Mouse (Mus musculus): ENCODE measurements at regions not wholly inside any gene's neighbourhood (a gene's known extent, or its start where the extent isn't known, plus 50 kb on each side); places are given as distances from the start of the nearest gene placed in this dataset.

- no peak for DNase-seq (ENCODE audit: low read depth, low spot score)
These were observed 231.1 kb upstream of the Arglu1 start for GRCm38 (mm10) chr8:8921446-8921845.

- no peak for DNase-seq (ENCODE audit: low read depth, low spot score)
These were observed 229.5 kb upstream of the Arglu1 start for GRCm38 (mm10) chr8:8919582-8920503.

GRCm38 (mm10) chr8:8919040-8919439 is 228.7 kb upstream of the Arglu1 start:
- DNase-seq (ENCODE audit: low read depth, low spot score): no peak

GRCm38 (mm10) chr8:8907478-8908165 is 217.3 kb upstream of the Arglu1 start:
- no peak for DNase-seq (ENCODE audit: low read depth, low spot score)

- no peak for DNase-seq (ENCODE audit: low read depth, low spot score)
These were observed 202.7 kb upstream of the Arglu1 start for GRCm38 (mm10) chr8:8892996-8893395.

- DNase-seq (ENCODE audit: low read depth, low spot score): no peak
These were observed 187.0 kb upstream of the Arglu1 start for GRCm38 (mm10) chr8:8877286-8877685.

- DNase-seq (ENCODE audit: low read depth, low spot score): no peak
These were observed 186.6 kb upstream of the Arglu1 start for GRCm38 (mm10) chr8:8876879-8877278.

- DNase-seq (ENCODE audit: low read depth, low spot score): no peak
These were observed 186.1 kb upstream of the Arglu1 start for GRCm38 (mm10) chr8:8876469-8876868.

- DNase-seq (ENCODE audit: low read depth, low spot score): no peak
These were observed 181.6 kb upstream of the Arglu1 start for GRCm38 (mm10) chr8:8871938-8872337.

- no peak for DNase-seq (ENCODE audit: low read depth, low spot score)
These were observed 180.7 kb upstream of the Arglu1 start for GRCm38 (mm10) chr8:8871039-8871438.

- peak; percentile 16 for DNase-seq (ENCODE audit: low read depth, low spot score)
These were observed 180.2 kb upstream of the Arglu1 start for GRCm38 (mm10) chr8:8870487-8870886.

- DNase-seq (ENCODE audit: low read depth, low spot score): no peak
These were observed 179.0 kb upstream of the Arglu1 start for GRCm38 (mm10) chr8:8869338-8869737.

- DNase-seq (ENCODE audit: low read depth, low spot score): no peak
These were observed 177.6 kb upstream of the Arglu1 start for GRCm38 (mm10) chr8:8867924-8868323.

- no peak for DNase-seq (ENCODE audit: low read depth, low spot score)
These were observed 176.9 kb upstream of the Arglu1 start for GRCm38 (mm10) chr8:8867126-8867777.

GRCm38 (mm10) chr8:8862767-8863166 is 172.4 kb upstream of the Arglu1 start:
- DNase-seq (ENCODE audit: low read depth, low spot score): no peak

GRCm38 (mm10) chr8:8861331-8861940 is 171.1 kb upstream of the Arglu1 start:
- DNase-seq (ENCODE audit: low read depth, low spot score): no peak

GRCm38 (mm10) chr8:8858636-8859035 is 168.3 kb upstream of the Arglu1 start:
- DNase-seq (ENCODE audit: low read depth, low spot score): no peak

- no peak for DNase-seq (ENCODE audit: low read depth, low spot score)
These were observed 162.5 kb upstream of the Arglu1 start for GRCm38 (mm10) chr8:8852656-8853366.

GRCm38 (mm10) chr8:8851271-8851670 is 160.9 kb upstream of the Arglu1 start:
- DNase-seq (ENCODE audit: low read depth, low spot score): no peak

GRCm38 (mm10) chr8:8850766-8851165 is 160.4 kb upstream of the Arglu1 start:
- no peak for DNase-seq (ENCODE audit: low read depth, low spot score)

GRCm38 (mm10) chr8:8847579-8847978 is 157.3 kb upstream of the Arglu1 start:
- no peak for DNase-seq (ENCODE audit: low read depth, low spot score)
